Mouse (Mus musculus) neural tube, embryonic 14.5 days (tissue): ENCODE measurements around the gene Hoxa6. TPM values are rescaled to one million over a fixed set of nuclear protein-coding genes. Genes with fewer than 3 reads are reported as not detected.

ENCODE experiments used
- ATAC-seq: fragments of 200-750 bp; cut with Nextera tagmentation; 2 replicates; pipeline ENCODE4 v1.8.0; 2017; ENCODE audit warnings: low read depth, mild to moderate bottlenecking, moderate TSS enrichment, moderate library complexity
- H3K27ac ChIP-seq: fragments of 300-500 bp; sonication (generic); 2 replicates; pipeline ENCODE4 v1.5.1; 2014; ENCODE audit warnings: low read depth, mild to moderate bottlenecking, control low read depth, low read length, moderate library complexity, mixed read lengths
- H3K27me3 ChIP-seq: fragments of 300-500 bp; sonication (generic); 2 replicates; pipeline ENCODE4 v1.6.1; 2014; ENCODE audit warnings: low read length; ENCODE audit not compliant: control insufficient read depth, insufficient read depth
- H3K36me3 ChIP-seq: fragments of 300-500 bp; sonication (generic); 2 replicates; pipeline ENCODE4 v1.6.1; 2014; ENCODE audit warnings: low read length, mixed read lengths; ENCODE audit not compliant: control insufficient read depth, insufficient read depth
- H3K4me1 ChIP-seq: fragments of 300-500 bp; sonication (generic); 2 replicates; pipeline ENCODE4 v1.6.1; 2014; ENCODE audit warnings: low read length; ENCODE audit not compliant: control insufficient read depth, insufficient read depth
- H3K4me2 ChIP-seq: fragments of 300-500 bp; sonication (generic); 2 replicates; pipeline ENCODE4 v1.6.1; 2014; ENCODE audit warnings: mild to moderate bottlenecking, low read depth, low read length, control low read depth
- H3K4me3 ChIP-seq: fragments of 300-500 bp; sonication (generic); 2 replicates; pipeline ENCODE4 v1.5.1; 2014; ENCODE audit warnings: low read depth, low read length, control low read depth, mixed read lengths
- H3K9ac ChIP-seq: fragments of 300-500 bp; sonication (generic); replicated peaks from 2 replicates; pipeline ENCODE4 v1.6.1; 2014; ENCODE audit warnings: low read depth, mild to moderate bottlenecking, control low read depth, low read length, mixed read lengths
- H3K9me3 ChIP-seq: fragments of 300-500 bp; sonication (generic); 2 replicates; pipeline ENCODE4 v1.6.1; 2016; ENCODE audit warnings: low read length; ENCODE audit not compliant: control insufficient read depth
- WGBS: fragments of 180-500 bp; shearing (Covaris S2); extraction: QIAGEN DNeasy Blood & Tissue Kit; methylation state at CpG from one replicate; pipeline ENCODE4 v1.1.7; 2014; 5-methylcytosine and 5-hydroxymethylcytosine counted together
- polyA plus RNA-seq: library from polyadenylated mRNA; unstranded; fragments of >200 nt; fragmentation: Nextera tagmentation; extraction: Ambion mirVana; gene quantifications from 2 replicates; pipeline ENCODE4 v1.2.1, GENCODE M21; 2014

Gene Hoxa6
- polyA plus RNA-seq, 1 experiment from 2014 or later, result 10.1 TPM

GRCm38 (mm10) chr6:52197271-52197670 is 11.3 kb downstream of the Hoxa6 start:
- Histone ChIP-seq H3K27me3 (no peaks in the 10 kb centered on the region), H3K36me3 (peaks cover 12% of the 10 kb centered on the region; the same call in 1 of the 2 replicates), H3K4me1 (peaks cover 78% of the 10 kb centered on the region), H3K9me3 (no peaks in the 10 kb centered on the region), H3K9ac (no peak overlapping the region; the same call in 1 of the 2 replicates), H3K4me2 (peak overlapping the region; percentile 26; the same call in 1 of the 2 replicates), H3K4me3 (no peak overlapping the region), H3K27ac (peak overlapping the region; percentile 62; the same call in 1 of the 2 replicates)
- WGBS, result 2% methylated on average over 10 of the region's 10 CpGs
- ATAC-seq, result no peak

GRCm38 (mm10) chr6:52196811-52197210 is 11.7 kb downstream of the Hoxa6 start:
- H3K9me3 ChIP-seq, result no peaks in the 10 kb centered on the region
- H3K27ac ChIP-seq, result peak overlapping the region; percentile 62; the same call in 1 of the 2 replicates
- peaks cover 8% of the 10 kb centered on the region; the same call in 1 of the 2 replicates for H3K36me3 ChIP-seq
- whole genome bisulfite sequencing, result 11% methylated on average over 9 of the region's 9 CpGs
- H3K27me3 ChIP-seq, result no peaks in the 10 kb centered on the region
- peaks cover 78% of the 10 kb centered on the region for H3K4me1 ChIP-seq
- no peak for ATAC-seq
- H3K4me2 ChIP-seq, result peak overlapping the region; percentile 26; the same call in 1 of the 2 replicates
- no peak overlapping the region; the same call in 1 of the 2 replicates for H3K9ac ChIP-seq
- no peak overlapping the region for H3K4me3 ChIP-seq

DNA sequence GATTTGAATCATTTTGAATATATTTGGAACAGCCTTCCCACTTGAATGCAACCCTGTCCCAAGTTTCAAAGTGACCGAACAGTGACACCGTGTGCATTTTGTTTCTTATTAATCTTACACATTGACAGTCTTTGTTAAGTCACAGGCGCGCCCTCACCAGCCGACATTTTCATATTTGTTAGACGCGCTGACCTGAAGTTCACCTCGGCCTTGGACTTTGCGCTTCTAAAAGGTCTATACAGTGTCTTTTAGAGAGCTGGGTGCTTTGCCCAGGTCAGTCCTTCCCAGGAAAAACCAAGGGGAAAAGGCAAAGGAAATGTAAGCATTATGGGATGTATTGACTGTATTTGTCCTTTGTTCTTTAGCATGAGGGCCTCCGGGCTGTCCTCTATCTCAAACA is 13.8 kb downstream of the Hoxa6 start:
- 6% methylated on average over 10 of the region's 10 CpGs for WGBS
- H3K9me3 ChIP-seq, result no peaks in the 10 kb centered on the region
- no peak overlapping the region for H3K4me3 ChIP-seq
- peaks cover 4% of the 10 kb centered on the region; the same call in 1 of the 2 replicates for H3K36me3 ChIP-seq
- H3K4me1 ChIP-seq, result peaks cover 75% of the 10 kb centered on the region
- ATAC-seq, result no peak
- H3K9ac ChIP-seq, result no peak overlapping the region
- H3K4me2 ChIP-seq, result peak overlapping the region; percentile 21; the same call in 1 of the 2 replicates
- no peaks in the 10 kb centered on the region for H3K27me3 ChIP-seq
- peak overlapping the region; percentile 2 for H3K27ac ChIP-seq

DNA sequence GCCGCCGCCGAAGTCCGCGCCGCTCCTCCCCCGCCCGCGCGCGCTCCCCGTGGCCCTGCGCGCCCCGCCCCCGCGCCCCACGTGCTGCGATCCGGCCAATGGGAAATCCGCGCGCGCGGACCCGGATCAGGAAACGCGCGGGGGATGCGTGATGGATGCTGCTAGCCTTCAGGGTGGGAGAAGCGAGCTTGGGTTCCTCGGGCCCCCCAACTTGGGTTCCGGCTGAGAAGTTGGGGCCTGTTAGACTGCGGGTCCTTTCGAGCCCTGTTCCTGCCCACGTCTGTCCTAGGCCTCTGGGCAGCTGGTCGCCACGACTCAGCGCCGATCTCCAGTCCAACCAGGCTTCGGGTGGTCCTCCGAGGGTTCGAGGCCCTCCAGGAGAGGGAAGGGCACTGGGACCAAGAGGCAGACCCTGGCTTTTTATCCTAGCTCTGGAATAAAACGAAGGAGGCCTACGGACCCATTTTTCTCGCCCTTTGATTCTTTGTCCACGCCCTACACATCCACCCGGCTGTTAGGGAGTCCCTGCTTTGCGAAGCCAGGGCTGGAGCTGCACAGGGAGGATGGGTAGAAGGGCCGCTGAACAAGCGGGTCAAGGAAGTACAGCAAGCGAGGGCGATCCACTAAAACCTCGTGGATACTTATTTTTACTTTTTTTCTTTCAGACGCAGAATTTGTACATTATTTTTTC is 16.5 kb downstream of the Hoxa6 start:
- ATAC-seq, result peak; percentile 59
- Histone ChIP-seq H3K4me2 (peak overlapping the region; percentile 98), H3K27me3 (no peaks in the 10 kb centered on the region), H3K9me3 (no peaks in the 10 kb centered on the region), H3K9ac (peak overlapping the region; percentile 58), H3K36me3 (peaks cover 12% of the 10 kb centered on the region; the same call in 1 of the 2 replicates), H3K4me3 (peak overlapping the region; percentile 57), H3K27ac (peak overlapping the region; percentile 88), H3K4me1 (peaks cover 83% of the 10 kb centered on the region)
- under 1% methylated on average over 42 of the region's 55 CpGs for WGBS

DNA sequence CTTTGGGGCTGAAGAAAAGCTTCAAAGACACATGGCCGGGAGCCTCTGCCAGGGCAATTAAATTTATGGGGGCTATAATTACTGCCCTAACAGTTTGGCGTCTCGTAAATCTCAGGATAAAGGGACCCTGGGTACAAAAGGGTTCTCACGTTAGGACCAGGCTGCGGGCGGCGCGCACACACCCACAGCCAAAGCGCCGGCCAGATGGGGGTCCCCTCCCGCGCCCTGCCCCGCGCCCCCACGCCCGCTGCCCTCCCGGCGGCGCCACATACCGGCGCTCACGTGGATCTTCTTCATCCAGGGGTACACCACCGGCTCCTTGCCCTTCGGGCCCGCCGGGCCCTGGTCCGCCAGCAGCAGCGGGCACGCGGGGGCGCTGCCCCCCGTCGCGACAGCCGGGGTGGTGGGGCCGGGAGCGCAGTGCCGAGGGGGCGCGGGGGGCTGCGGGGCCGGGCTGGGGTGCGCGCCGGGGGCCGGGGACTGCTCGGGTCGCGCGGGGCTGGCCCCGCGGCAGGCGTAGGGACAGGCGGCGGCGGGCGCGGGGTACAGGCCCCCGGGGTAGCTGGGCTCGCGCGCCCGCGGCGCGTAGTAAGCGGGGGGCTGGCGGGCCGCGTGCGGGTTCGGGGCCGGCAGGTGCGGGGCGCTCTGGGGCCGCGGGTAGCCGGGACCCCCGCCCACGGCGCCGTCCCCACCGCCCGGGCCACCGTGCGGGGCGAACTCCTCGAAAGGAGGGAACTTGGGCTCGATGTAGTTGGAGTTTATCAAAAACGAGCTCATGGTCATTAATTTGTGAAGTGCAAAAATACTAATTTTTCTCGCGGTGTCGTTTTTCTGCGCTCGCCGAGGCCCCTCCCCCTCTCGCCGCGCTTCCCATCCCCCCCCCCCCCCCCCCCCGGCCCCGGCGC is 17.4 kb downstream of the Hoxa6 start, which contains the start of gene Hoxa4:
TSS of gene Hoxa4 (minus strand) at position 848 of the 905 bp plus-strand sequence.
- ATAC-seq, result peak; percentile 85
- Histone ChIP-seq H3K4me3 (peak within 1 kb of the TSS; percentile 57), H3K4me1 (peaks cover 74% of the 10 kb centered on the region), H3K4me2 (peak within 1 kb of the TSS; percentile 98), H3K27ac (peak within 1 kb of the TSS; percentile 94), H3K36me3 (peaks cover 12% of the 10 kb centered on the region; the same call in 1 of the 2 replicates), H3K9ac (peak within 1 kb of the TSS; percentile 89), H3K9me3 (no peaks in the 10 kb centered on the region), H3K27me3 (no peaks in the 10 kb centered on the region)
- WGBS, result under 1% methylated on average over 54 of the region's 102 CpGs

- Histone ChIP-seq H3K9me3 (no peaks in the 10 kb centered on the region), H3K36me3 (peaks cover 12% of the 10 kb centered on the region; the same call in 1 of the 2 replicates), H3K27me3 (no peaks in the 10 kb centered on the region), H3K4me1 (peaks cover 74% of the 10 kb centered on the region), H3K27ac (peak overlapping the region; percentile 94), H3K4me2 (peak overlapping the region; percentile 98), H3K9ac (0 out of 2 replicates have a peak overlapping the region, but pooled peaks have one; percentile 2), H3K4me3 (peak overlapping the region; percentile 57)
- WGBS, result 3% methylated on average over 23 of the region's 23 CpGs
- 0 out of 2 replicates have a peak, but pooled peaks have one; percentile 3 for ATAC-seq
These were observed 18.1 kb downstream of the Hoxa6 start for GRCm38 (mm10) chr6:52190410-52190809.

GRCm38 (mm10) chr6:52189909-52190308 is 18.6 kb downstream of the Hoxa6 start:
- no peaks in the 10 kb centered on the region for H3K27me3 ChIP-seq
- 0 out of 2 replicates have a peak overlapping the region, but pooled peaks have one; percentile 2 for H3K9ac ChIP-seq
- H3K27ac ChIP-seq, result peak overlapping the region; percentile 94; the same call in 1 of the 2 replicates
- ATAC-seq, result no peak
- H3K4me1 ChIP-seq, result peaks cover 77% of the 10 kb centered on the region
- peak overlapping the region; percentile 98 for H3K4me2 ChIP-seq
- H3K36me3 ChIP-seq, result peaks cover 12% of the 10 kb centered on the region; the same call in 1 of the 2 replicates
- WGBS, result 11% methylated on average over 8 of the region's 8 CpGs
- no peaks in the 10 kb centered on the region for H3K9me3 ChIP-seq
- H3K4me3 ChIP-seq, result peak overlapping the region; percentile 57; the same call in 1 of the 2 replicates

GRCm38 (mm10) chr6:52189172-52189591 is 19.3 kb downstream of the Hoxa6 start:
- Histone ChIP-seq H3K4me3 (no peak overlapping the region), H3K27ac (no peak overlapping the region), H3K36me3 (peaks cover 12% of the 10 kb centered on the region; the same call in 1 of the 2 replicates), H3K4me2 (peak overlapping the region; percentile 98), H3K9ac (no peak overlapping the region), H3K9me3 (no peaks in the 10 kb centered on the region), H3K4me1 (peaks cover 77% of the 10 kb centered on the region), H3K27me3 (no peaks in the 10 kb centered on the region)
- WGBS, result 13% methylated on average over 5 of the region's 5 CpGs
- no peak for ATAC-seq
